Mouse (Mus musculus) retina, embryonic 14.5 days (tissue): Measurements from ENCODE around the gene Gm5565.
"Not testable (repeated sequence)": the region's sequence is repeated elsewhere in the genome, so short reads cannot be mapped to it uniquely, and the experiment has no call there.

Experiments
- DNase-seq: peaks from one replicate; pipeline ENCODE4 v3.0.0-alpha.2; 2015; ENCODE audit warnings: low spot score

Gene Gm5565

GRCm38 (mm10) chr5:146160439-146160838 lies at the start of gene Gm5565:
Gene Gm5565, minus strand, starts transcription at chr5:146160539.
- DNase-seq: not testable (repeated sequence)

- no peak for DNase-seq
Measured at GRCm38 (mm10) chr5:146205537-146205936, 45.2 kb upstream of the Gm5565 start.

DNA sequence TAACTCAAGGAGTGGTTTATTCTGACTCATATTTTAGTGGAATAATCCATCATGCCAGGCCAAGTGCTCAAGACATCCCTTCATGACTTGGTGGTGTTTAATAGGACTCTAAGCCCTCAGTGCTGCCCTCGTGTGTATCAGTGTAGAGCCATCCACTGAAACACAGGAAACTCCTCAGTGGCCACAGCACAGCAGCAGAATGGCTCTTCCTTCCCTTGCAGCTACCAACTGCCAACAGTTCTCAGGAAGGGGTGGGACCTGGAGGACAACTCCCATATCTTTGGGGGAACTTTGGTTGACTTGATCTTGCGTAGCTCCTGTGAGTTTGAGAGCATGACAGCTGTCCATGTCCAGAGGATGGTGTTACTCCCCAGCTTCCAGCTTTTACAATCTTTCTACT lies 43.6 kb upstream of the Gm5565 start:
- DNase-seq: no peak

DNA sequence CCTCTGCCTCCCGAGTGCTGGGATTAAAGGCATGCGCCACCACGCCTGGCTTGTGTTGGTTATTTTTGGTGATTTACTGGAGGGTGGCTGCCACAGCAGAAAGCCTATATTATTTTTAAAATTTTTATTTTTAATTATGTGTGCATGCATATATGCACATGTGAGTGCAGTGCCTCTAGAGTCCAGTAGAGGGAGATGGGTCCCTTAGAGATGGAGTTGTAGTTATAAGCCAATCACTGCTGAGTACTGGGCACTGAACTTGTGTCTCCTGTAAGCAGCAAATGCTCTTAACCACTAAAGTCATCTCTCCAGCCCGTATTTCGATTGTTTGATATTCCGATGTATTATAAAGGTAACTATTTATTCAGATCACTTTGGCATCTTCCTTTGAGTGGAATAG lies 40.2 kb upstream of the Gm5565 start:
- no peak for DNase-seq

- DNase-seq: no peak
Measured at GRCm38 (mm10) chr5:146199540-146199939, 39.2 kb upstream of the Gm5565 start.

DNA sequence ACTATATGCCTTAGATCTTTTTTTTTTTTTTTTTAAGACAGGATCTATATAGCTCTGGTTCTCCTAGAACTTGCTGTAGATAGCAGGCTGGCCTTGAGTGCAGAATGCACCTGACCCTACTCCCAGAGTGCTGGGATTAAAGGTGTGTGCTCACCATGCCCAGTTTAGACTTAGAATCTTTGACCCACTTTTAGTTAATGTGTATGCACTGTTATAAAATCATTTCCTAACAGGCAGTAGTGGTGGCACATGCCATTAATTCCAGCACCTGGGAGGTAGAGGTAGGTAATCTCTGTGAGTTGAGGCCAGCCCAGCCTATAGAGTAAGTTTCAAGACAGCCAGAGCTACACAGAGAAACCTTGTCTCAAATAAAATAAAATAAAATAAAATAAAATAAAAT lies 38.7 kb upstream of the Gm5565 start:
- no peak for DNase-seq

DNA sequence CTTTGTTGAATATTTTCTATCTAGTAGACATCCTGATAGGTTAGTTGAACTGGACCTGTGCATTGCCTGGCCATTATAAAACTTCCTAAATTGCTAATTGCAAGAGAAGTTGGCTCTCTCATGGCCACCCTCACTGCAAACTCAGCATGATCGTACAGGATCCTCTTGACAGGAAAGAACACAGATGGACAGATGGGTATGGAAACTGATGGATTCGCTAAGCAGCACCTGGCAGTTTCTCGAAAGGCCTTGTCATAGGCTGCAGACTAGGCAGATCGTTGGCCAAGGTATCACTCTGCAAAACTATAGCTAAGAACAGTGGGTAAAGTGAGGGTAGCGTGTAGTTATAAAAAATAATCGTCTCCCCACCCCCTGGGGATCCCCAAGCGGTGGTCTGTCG lies 33.0 kb upstream of the Gm5565 start:
- no peak for DNase-seq

DNA sequence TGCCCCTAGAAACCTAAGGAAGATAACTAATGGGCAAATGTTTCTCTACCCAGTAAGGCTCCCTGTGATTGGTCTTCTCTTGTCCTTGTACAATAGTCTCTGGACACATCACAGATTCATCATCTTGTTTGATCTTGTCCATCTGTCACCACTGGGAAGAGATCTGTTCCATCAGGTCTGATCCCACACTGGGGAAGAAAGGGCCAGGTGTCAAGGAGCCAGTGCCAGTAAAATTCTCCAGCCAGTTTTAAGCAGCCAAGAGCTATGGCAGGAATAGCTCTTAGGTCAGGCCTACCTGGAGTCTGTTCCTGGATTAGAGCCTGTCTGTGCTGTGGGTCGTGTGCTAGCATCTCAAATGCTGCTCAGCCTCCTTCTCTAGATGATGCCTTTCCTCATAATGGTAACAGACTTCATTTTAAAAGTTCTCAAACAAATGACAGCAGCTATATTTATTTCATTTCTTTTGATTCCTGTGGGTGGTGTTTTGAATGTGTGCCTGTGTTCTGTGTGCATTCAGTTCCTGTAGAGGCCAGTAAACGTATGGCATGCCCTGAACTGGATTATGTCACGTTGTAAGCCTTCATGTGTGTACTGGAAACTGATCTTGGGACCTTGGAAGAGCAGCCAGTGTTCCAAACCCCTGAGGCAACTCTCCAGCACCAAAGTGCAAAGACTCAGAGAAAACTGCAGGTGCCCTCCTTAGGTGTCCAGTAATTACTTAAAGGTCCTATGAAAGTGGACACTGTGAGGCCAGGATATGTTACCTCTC lies 30.3 kb upstream of the Gm5565 start:
- no peak for DNase-seq

DNA sequence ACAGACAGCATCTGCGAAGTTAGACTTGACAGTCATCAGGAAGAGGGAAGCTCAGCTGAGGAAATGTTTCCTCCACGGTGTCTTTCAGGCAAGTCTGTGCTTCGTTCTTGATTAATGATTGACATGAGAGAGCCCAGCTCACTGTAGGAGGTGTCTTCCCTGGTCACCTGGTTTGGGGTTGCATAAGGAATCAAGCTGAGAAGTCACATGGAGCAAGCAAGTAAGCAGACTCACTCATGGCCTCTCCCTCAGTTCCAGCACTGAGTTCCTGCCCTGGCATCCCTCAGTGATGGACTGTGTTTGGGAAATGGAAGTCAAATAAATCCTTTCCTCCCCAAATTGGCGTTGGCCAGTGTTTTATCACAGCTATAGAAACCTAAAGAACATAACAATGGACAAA lies 29.8 kb upstream of the Gm5565 start:
- no peak for DNase-seq

- no peak for DNase-seq
Measured at GRCm38 (mm10) chr5:146188712-146189111, 28.4 kb upstream of the Gm5565 start.

DNA sequence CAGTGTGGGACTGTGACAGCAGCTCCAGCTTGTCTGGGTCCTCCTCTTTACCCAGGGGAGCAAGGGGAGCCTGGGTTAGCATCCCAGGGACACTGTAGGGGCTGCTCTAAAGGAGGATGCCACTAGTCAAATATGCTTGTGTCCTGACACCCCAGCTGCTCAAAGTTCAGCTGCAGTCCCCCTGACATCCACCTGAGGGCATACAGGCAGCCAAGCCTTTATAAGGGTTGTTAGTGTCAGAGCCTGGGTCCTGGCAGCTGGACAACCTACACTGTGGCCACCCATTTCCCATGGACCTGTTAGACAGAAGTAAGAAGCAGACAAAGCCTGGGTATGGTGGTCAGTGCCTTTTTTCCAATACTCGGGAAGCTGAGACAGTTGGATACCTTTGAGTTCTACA lies 27.8 kb upstream of the Gm5565 start:
- no peak for DNase-seq

DNA sequence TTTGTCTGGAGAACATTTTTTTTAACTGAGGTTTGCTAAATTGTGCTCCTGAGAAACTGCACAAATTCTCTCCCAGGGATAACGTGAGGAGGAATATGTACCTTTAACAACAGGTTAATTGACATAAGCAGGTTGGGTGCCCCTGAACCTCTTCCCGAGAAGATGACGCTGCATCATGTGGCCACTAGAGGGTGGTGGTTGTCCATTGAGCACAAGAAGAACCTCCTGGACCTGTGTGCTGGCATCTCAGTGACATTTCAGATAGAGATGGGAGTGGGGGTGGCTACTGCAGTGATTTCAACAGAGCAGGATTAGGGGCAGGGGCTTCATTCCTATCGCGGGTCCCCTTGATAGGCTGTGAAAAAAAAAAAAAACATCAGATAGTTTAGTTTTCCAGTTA lies 27.1 kb upstream of the Gm5565 start:
- peak; percentile 67 for DNase-seq

DNA sequence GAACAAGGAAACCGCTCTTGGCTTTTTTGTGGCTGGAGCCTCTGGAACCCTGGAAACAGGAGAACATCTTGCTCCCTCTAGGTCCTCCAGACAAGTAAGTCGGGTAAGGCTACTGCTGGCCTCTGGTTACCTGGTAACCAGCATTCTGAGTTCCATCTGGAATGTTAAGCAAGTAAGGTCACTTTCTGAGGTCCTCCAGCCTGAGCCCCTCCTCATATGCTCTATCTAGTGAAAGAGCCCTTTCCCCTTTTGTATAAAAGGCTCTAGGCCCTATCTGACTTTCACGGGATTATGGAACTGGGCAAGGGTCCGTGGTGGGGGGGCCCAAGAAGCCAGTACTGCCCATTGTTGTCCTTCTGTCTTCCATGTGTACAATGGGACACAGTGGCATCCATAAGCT lies 24.9 kb upstream of the Gm5565 start, which contains the start of gene 1700001J03Rik:
Gene 1700001J03Rik (minus strand): TSS at position 101 of the 400 bp plus-strand sequence.
- DNase-seq: not testable (repeated sequence)

DNA sequence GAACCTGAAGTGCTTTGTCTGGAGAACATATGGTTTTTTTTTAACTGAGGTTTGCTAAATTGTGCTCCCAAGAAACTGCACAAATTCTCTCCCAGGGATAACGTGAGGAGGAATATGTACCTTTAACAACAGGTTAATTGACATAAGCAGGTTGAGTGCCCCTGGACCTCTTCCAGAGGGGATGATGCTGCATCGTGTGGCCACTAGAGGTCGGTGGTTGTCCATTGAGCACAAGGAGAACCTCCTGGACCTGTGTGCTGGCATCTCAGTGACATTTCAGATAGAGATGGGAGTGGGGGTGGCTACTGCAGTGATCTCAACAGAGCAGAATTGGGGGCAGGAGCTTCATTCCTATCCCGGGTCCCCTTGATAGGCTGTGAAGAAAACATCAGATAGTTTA lies 12.4 kb upstream of the Gm5565 start:
- DNase-seq: not testable (repeated sequence)

DNA sequence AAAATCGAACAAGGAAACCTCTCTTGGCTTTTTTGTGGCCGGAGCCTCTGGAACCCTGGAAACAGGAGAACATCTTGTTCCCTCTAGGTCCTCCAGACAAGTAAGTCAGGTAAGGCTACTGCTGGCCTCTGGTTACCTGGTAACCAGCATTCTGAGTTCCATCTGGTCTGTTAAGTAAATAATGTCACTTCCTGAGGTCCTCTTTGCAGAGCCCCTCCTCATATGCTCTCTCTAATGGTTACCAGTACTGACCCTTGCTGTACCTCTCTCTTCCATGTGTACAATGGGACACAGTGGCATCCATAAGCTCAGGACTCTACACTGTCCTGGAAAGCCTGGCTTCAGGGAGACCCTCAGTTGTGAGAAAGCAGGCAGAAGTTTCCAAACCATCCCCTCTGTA lies 10.3 kb upstream of the Gm5565 start, which contains the start of gene Gm6309:
Gene Gm6309 (minus strand): TSS at position 101 of the 400 bp plus-strand sequence.
- not testable (repeated sequence) for DNase-seq

GRCm38 (mm10) chr5:146158326-146158725 lies 2.0 kb downstream of the Gm5565 start:
- not testable (repeated sequence) for DNase-seq

- DNase-seq: no peak
Measured at GRCm38 (mm10) chr5:146150454-146150853, 9.9 kb downstream of the Gm5565 start.

- no peak for DNase-seq
Measured at GRCm38 (mm10) chr5:146147903-146148302, 12.4 kb downstream of the Gm5565 start.
